Mouse (Mus musculus): Measurements from ENCODE around the gene Ano3.

GRCm38 (mm10) chr2:110989539-110989938 lies 38.8 kb upstream of the Ano3 start:
- TF ChIP-seq TAL1 (IDR thresholded peaks at IDR 0.05; ENCODE audit: low read length) (no peak), GATA1 (IDR thresholded peaks at IDR 0.05; ENCODE audit: low read length) (no peak)

All from erythroblast, embryonic 14.5 days (primary cell).